Mouse (Mus musculus): ENCODE data around the gene Etnk2.

The Etnk2 gene

GRCm38 (mm10) chr1:133363276-133364021 lies at the start of gene Etnk2:
Gene Etnk2, plus strand, starts transcription at chr1:133363572.
- DNase-seq (ENCODE audit: low read depth, low spot score): peak; percentile 97

- DNase-seq (ENCODE audit: low read depth, low spot score): peak; percentile 80
Measured at GRCm38 (mm10) chr1:133314364-133314763, 49.0 kb upstream of the Etnk2 start.

DNA sequence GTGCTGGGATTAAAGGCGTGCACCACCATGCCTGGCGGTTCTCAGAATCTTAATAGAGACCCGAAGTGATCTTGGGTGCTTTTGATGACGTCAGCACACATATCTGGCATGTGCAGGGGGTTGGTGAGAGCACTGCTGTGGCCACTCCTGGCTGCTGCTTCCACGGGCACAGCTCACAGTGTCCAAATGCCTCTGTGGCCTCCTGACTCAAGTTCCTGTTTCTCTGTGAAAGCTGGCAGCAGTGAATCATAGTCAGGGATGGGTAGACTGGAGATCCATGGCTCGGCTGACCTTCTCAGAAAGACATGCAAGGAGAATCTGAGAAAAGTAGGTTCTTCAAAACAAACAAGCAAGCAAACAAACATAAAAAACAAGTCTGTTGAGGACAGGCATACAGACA lies 47.6 kb upstream of the Etnk2 start:
- DNase-seq (ENCODE audit: low read depth, low spot score): no peak

DNA sequence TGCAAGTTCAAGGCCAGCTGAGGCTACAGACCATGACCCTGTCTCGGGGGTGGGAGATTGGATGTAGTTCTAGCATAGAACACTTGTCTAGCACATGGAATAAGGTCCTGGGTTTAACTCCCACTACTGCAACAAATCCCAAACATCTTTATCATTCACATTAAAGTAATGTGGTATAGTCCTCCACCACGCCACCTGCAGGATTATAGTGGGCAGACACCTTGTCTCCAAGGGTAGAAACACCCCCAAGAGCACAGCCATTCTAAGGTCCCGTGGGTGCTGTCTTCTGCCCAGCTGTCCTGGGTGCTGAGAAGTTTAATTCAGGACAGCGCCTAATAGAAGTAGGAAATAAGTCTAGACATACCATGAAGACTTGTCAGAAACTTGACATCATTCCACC lies 46.8 kb upstream of the Etnk2 start:
- DNase-seq (ENCODE audit: low read depth, low spot score): no peak

GRCm38 (mm10) chr1:133317149-133317548 lies 46.2 kb upstream of the Etnk2 start:
- DNase-seq (ENCODE audit: low read depth, low spot score): peak; percentile 55

DNA sequence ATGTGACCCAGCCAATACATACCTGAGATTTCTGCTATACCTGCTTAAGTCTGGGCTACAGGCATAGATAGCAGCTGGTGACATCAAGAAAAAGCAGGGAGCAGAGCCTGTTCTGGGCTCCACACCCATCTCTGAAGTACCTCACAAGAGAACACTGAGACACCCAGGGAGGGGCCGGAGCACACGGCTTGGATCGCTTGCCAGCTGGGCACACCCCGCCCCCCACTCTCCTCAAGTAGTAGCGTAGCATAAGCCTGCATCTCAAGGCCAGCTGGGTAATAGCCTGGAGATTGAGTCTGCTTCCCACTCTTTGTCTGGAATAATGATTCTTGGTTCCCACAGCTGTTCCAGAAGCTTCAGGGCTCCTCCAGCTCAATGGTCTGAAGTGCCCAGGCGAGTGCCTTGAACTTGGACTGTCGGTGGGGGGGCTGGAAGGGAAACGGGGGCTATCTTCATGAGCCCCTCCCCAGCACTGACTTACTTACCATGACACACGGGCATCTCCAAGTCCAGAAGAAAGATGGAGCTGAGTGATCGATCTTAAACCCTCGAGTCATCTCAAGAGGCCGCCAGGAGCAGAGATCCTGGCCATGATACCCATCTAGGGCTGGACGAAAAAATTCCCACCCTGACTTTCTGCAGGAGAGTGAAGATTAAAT lies 42.0 kb upstream of the Etnk2 start, which contains the start of gene Kiss1:
Gene Kiss1 (plus strand): TSS at position 609 of the 659 bp plus-strand sequence.
- DNase-seq (ENCODE audit: low read depth, low spot score): no peak

DNA sequence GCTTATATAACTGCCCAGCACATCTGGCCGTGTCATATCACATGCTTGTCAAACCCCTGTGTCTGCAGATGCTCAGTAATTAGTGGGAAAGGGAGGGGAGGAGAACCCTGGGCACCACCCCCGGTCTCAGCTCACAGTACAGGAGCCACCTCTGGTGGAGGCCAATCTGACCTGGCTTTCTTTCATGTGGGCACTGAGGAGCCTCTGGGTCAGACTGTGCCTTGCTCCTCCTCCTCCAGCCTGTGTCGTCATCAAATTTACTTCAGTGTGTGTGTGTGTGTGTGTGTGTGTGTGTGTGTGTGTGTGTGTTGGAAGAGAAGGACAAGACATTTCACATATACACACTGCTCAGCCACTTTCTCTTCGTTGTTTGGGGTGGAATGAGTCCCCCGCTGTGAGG lies 40.0 kb upstream of the Etnk2 start:
- no peak for DNase-seq (ENCODE audit: low read depth, low spot score)

GRCm38 (mm10) chr1:133325951-133326350 lies 37.4 kb upstream of the Etnk2 start:
- DNase-seq (ENCODE audit: low read depth, low spot score): peak; percentile 54

GRCm38 (mm10) chr1:133327094-133327493 lies 36.3 kb upstream of the Etnk2 start:
- DNase-seq (ENCODE audit: low read depth, low spot score): no peak

DNA sequence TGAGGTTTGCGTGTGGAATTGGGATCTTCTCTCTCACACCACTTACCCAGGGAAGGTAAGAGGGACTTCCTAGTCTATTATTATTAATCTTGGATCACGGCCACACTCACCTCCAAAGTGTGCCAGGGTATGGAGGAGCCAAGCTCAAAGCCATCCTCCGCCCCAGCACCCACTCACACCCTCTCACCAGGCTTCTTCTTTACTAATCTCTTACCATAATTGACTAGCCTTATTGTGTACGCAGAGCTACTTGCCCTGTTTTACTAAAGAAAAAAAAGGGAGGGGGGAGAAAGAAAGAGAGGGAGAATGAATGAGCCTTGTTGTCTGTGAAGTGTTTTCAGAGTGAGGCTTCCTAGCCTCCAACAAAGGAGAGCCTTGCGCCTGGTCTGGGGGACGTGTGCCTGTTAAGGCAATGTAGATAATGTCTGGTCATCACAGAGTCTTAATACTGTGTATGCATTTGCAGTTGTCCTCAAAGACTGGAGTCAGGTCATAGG lies 35.0 kb upstream of the Etnk2 start:
- no peak for DNase-seq (ENCODE audit: low read depth, low spot score)

GRCm38 (mm10) chr1:133328896-133329637 lies 34.3 kb upstream of the Etnk2 start:
- DNase-seq (ENCODE audit: low read depth, low spot score): no peak

- no peak for DNase-seq (ENCODE audit: low read depth, low spot score)
Measured at GRCm38 (mm10) chr1:133329638-133329964, 33.8 kb upstream of the Etnk2 start.

- DNase-seq (ENCODE audit: low read depth, low spot score): peak; percentile 51
Measured at GRCm38 (mm10) chr1:133331142-133331541, 32.2 kb upstream of the Etnk2 start.

DNA sequence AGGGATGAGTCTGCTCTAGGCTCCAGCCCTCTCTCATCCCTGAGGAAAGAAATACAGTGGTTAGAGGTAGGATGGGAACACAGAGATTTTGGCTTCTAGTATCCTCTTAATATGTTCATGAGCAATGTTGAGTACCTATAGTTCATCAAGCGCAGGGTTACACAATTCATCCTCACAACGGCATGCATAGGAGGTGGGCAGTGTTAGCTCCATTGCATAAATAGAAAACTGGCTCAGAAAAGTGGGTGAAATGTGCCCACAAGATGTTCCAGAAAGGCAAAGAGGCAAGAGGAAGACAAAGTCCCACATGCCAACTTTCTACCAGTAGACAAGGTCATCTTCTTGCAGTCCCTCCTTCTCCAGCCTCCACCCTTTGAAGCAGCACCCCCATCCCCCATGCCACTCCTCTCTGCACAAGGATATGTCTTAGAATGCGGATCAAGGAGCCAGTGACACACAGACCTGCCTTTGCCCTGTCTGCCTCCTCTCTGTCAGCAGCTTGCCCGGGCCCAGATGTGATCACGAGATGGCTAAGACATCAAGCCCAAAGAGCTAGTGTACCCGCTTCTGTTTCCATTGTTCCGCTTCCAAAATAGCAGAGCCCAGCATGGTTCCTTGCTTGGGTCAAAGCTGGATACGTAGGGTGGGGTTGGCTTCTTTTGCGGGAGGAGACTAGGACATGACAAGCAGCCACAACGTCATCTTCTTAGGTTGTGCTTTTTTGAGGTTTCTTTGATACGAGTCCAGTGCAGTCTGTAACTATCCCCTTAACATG lies 30.5 kb upstream of the Etnk2 start:
- DNase-seq (ENCODE audit: low read depth, low spot score): peak; percentile 68

- peak; percentile 95 for DNase-seq (ENCODE audit: low read depth, low spot score)
Measured at GRCm38 (mm10) chr1:133333937-133334336, 29.4 kb upstream of the Etnk2 start.

DNA sequence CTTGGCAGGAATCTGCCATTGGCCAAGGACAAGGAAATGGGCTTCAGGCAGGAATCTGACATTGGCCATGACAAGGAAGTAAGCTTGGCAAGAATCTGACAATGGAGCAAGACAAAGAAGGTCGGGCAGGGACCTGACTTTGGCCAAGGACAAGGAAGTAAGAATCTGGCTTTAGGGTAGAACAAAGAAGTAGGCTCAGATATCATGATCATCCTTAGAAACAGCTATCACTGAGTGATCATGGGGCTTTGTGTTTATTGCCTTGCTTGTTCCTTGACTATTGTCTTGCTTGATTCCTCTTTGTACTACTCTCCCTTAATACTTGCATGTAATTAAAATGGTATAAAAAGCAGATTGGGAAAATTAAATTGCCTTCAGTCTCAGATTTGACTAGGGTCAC lies 23.0 kb upstream of the Etnk2 start:
- peak; percentile 76 for DNase-seq (ENCODE audit: low read depth, low spot score)

- DNase-seq (ENCODE audit: low read depth, low spot score): no peak
Measured at GRCm38 (mm10) chr1:133344357-133344756, 19.0 kb upstream of the Etnk2 start.

- no peak for DNase-seq (ENCODE audit: low read depth, low spot score)
Measured at GRCm38 (mm10) chr1:133346531-133346930, 16.8 kb upstream of the Etnk2 start.

GRCm38 (mm10) chr1:133347226-133347625 lies 16.1 kb upstream of the Etnk2 start:
- DNase-seq (ENCODE audit: low read depth, low spot score): no peak

DNA sequence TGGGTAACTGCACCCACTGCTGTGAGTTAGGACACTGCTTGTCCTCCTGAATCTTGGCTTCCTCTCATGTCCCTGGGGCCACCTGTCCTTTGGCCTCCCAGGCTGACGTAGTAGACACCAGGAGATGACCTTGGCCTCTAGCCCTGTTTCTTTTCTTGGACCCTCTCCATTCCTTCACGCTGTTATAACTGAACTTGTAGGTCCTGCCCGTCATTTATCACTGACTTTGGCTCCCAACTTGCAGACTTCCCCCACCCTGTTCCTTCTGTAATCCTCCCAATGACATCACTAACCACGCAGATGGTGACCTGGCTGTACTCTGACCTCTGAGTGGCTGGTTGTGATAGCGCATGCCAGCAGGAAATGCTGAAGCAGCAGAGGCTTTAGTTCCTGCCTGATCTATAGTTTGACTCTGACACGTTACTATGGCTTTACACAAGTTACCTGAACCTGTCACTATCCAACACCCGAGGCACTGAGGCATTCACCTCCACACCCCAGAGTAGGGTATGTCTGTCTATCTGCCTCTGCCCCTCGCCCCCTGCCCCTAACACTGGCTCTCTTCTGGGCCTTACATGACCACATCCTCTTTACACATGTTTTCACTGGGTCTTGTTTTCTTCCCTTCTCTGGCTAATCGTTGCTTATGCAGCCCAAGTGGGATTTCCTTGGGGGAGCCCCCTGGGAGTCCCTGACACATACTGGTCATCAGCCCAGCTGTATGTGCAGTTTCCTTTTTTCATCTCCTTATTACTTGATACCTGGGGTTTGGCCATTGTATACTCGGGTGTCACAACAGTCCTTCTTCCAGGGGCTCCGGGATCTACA lies 15.5 kb upstream of the Etnk2 start:
- peak; percentile 52 for DNase-seq (ENCODE audit: low read depth, low spot score)

- DNase-seq (ENCODE audit: low read depth, low spot score): no peak
Measured at GRCm38 (mm10) chr1:133350210-133350609, 13.2 kb upstream of the Etnk2 start, which contains the start of gene Ren1. Gene Ren1, plus strand, starts transcription at chr1:133350510.

Measured in R1 (cell line).